Mouse (Mus musculus) MEL-GATA-1-ER (cell line): Measurements from ENCODE around the gene Togaram2.
"Not testable (repeated sequence)": the region's sequence is repeated elsewhere in the genome, so short reads cannot be mapped to it uniquely, and the experiment has no call there.

Experiments used
- DNase-seq: peaks from one replicate; pipeline ENCODE4 v3.0.0-alpha.2; 2012; ENCODE audit warnings: low read depth; ENCODE audit errors: extremely low read depth

The Togaram2 gene

DNA sequence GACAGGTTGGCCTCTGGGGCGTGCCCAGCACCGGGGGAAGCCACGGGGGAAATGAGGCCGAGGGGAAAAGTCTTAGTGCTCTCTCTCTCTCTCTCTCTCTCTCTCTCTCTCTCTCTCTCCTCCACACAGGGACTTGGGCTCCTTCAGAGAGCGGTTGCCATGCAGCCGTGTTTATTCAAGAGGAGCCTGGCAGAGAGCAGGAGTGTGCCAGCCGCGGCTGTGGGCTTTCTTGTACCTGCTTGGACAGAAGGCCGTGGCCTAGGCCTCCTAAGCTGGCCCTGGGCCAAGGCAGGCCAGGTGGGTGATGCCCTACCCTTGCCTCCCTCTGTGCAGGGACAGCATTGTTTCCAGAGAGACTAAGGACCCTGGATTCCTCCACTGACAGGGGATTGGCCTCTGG lies at the start of gene Togaram2:
Gene Togaram2 (plus strand): TSS at position 170 of the 400 bp plus-strand sequence.
- DNase-seq, result no peak

- no peak for DNase-seq
Observed at GRCm38 (mm10) chr17:71631806-71632205, 41.3 kb upstream of the Togaram2 start.

GRCm38 (mm10) chr17:71633350-71633749 lies 39.7 kb upstream of the Togaram2 start:
- DNase-seq, result no peak

- DNase-seq, result no peak
Observed at GRCm38 (mm10) chr17:71636786-71637185, 36.3 kb upstream of the Togaram2 start.

GRCm38 (mm10) chr17:71637750-71638265 lies 35.3 kb upstream of the Togaram2 start:
- DNase-seq, result no peak

DNA sequence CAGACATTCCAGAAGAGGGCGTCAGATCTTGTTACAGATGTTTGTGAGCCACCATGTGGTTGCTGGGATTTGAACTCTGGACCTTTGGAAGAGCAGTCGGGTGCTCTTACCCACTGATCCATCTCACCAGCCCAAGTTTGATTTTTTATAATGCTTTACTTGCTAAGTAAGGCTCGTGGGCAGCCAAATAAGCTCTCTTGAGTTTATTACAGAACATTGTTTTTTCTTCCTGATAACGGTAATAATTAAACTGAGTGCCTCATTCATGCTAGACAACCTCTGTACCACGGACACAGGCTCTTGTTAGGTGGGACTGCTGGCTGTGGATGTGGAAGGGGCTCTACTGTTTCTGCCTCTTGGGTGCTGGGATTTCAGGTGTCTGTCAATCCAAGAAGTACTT lies 34.0 kb upstream of the Togaram2 start:
- not testable (repeated sequence) for DNase-seq

- DNase-seq, result no peak
Observed at GRCm38 (mm10) chr17:71640421-71641085, 32.5 kb upstream of the Togaram2 start.

- DNase-seq, result no peak
Observed at GRCm38 (mm10) chr17:71642190-71642589, 30.9 kb upstream of the Togaram2 start.

GRCm38 (mm10) chr17:71650011-71650410 lies 23.1 kb upstream of the Togaram2 start:
- DNase-seq, result no peak

- DNase-seq, result no peak
Observed at GRCm38 (mm10) chr17:71652495-71652894, 20.6 kb upstream of the Togaram2 start.

DNA sequence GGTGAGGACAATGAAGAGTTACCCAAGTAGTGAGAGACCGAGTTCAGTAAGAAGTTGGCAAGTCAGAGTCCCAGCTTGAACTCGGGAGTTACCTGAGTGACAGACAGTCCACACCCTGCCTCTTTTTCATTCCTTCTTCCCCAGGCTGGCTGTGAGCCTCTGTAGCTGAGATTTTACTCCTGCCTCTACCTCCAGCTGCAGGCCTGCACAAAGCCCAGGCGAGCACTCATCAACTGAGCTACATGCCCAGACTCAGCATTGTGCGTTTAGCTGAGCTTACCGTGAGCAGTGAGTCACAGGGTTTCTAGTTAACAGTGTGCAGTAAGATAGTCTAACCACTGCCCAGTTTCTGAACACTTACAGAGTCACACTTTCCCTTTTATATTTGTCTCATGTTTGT lies 20.1 kb upstream of the Togaram2 start:
- DNase-seq, result no peak

DNA sequence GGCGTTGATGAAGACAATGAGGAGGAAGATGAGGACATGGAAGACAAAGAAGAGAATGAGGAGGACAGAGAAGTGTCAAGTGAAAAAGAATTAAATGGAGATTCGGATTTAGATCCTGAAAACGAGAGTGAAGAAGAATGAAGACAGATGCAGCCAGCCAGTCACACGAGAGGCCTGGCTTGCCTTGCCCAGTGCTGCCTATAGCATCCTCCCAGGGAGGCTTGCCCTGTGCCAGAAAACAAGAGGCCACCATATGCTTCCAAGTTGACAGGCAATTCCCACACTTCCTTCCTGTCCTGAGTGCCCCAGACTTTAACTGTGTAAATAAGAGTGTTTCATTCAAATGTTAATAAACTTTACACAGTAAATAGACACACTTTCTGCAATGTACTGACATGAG lies 15.5 kb upstream of the Togaram2 start:
- no peak for DNase-seq

DNA sequence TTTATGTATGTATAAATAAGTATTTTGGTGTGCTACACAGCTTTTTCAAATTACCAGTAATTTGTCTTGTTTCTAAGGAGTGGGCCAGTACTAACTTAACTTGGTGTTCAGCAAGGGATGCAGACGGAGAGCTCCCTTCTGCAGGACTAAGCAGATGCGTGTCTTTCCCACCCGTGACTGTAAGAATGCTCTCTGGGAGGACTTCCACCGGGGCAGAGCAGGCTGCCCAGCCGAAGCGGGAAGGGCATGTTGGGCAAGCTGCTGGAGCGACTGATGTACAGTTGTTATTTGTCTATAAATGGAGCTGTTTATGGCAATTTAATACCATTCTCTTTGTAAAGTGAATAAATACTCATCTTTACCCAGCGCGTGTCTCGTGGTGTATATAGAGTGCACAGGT lies 14.4 kb upstream of the Togaram2 start:
- DNase-seq, result no peak

DNA sequence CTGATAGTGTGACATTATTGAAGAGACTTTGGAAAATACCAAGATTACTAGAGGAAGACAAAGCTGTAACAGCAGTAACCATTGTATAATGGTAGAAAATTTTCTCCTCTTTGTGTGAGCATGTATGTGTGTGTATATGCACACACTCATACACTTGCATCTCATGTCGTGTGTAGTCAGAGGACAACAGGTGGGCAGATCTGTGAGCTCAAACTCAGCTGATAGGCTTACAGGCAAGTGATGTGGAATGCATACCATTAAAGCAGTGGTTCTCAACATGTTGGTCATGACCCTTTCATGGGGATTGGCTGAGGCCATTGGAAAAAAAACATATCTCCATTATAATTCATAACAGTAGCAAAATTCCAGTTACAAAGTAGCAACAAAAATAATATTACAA lies 12.7 kb upstream of the Togaram2 start:
- DNase-seq, result no peak

DNA sequence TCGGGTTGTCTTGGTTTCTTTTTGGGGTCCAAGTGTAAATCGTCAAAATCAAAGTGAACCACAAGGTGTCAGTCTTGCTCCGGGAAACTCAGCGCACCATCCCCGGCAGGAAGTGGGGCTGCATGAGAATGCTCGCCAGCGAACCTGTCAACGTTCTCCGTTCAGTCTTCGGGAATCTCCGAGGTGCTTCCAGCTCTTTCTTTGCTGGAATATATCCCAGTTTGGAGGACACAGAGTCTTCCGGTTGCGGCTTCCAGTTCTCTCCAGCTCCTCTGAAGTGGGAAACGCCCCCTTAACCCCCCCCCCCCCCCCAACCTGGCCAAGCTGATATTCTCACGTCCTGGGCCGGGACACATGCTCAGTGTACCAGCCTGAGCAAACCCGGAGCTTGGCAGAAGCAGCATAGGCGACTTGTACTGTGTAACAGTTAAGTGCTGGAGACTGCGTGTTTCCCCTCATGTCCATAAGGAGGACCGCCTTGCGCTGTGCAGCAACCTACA lies 10.3 kb upstream of the Togaram2 start:
- DNase-seq, result peak; percentile 36

DNA sequence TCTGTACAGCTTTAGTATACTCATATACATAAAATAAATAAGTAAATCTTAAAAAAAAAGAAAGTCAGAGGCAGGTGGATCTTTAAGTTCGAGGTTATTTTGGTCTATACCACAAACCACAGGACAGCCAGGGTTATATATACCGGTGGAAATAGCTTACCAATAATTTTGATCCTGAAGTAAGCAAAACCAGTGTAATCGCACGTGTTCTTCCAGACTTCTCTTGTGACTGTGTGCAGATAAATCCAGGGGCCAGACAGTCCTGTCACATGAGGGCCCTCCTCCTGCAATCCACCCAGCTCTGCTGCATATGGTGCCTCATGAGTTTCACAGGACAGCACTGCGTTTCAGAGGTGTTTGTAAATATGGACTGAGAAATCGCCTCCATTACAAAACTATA lies 9.6 kb upstream of the Togaram2 start:
- DNase-seq, result no peak

DNA sequence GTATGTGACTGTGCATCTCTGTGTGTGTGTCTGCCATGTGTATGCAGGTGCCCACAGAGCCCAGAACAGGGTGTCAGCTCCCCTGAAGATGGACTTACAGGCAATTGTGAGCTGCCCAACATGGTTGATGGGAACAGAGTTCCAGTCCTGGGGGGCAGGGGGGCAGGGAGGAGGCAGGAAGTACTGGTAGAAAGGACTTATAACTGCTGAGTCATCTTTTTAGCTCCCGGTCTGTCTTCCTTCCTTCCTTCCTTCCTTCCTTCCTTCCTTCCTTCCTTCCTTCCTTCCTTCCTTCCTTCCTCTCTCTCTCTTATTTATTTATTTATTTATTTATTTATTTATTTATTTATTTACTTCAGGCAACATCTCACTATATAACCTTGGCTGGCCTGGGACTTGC lies 8.9 kb upstream of the Togaram2 start:
- DNase-seq, result no peak

DNA sequence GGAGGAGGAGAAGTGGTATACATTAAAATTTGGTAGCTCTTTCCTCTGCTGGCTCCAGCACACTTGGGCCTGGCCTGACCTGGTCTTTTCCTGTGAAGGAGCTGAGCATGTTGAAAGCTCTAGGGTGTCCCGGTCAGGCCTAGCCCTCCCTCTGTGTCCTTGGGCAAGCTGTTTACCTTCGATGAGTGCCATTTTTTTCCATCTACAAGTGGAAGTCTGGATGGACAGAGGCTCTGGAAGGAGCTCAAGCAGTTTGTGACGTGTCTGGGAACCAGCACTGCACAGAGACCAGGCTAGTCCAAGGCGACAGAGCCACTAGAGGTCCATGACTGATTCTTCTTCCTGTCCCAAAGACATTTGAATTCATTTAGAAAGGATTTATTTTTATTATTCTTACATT lies 7.9 kb upstream of the Togaram2 start:
- no peak for DNase-seq

GRCm38 (mm10) chr17:71669511-71669910 lies 3.5 kb upstream of the Togaram2 start:
- no peak for DNase-seq

DNA sequence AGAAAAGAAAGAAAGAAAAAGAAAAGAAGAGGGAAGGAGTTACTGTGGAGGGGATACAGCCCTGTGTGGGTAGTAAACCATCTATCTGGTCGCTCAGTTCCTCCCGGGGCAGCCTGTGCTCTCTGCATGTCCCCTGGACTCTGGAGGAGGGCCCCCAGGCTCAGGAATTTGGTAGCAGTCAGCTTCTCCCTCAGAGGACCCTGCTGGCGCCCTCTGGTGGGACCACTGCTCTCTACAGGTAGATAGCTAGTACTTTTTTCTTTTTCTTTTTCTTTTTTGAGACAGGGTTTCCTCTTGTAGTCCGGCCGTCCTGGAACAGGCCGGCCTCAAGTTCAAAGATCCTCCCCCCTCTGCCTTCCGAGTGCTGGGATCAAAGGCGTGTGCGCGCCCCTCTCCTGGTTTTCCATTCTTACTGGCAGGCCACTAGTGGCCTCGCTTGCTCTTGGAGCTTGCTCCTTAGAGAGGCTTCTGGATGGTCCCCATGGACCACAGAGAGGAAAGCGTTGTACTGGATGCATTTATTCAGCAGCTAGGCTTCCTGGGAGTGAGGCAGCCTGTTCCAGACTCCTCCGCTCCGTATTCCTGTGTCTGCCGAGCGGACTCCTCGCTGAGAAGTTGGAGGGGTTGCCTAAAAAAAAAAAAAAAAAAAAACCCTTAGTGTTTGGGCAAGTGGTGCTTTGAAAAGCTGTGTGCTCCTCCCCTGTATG lies 1.1 kb upstream of the Togaram2 start:
- DNase-seq, result peak; percentile 17

DNA sequence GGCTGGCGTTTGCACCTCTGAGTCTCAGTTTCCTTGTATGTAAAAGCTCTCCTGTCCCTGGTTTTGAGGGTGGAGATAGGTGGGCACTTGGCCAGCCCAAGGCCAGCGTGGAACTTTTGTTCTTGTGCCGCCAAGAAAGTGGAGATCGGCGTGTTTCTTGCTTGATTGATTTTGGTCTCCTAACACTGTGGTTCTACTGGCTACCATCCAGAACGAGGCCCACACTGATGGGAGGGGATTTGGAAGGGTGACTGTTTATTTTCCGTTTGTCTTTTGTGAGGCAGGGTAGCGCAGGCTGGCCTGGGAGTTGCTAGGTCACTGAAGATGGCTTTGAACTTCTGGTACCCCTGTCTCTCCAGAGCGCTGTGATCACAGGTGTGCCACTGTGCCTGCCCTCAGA lies 875 bp downstream of the Togaram2 start:
- no peak for DNase-seq

DNA sequence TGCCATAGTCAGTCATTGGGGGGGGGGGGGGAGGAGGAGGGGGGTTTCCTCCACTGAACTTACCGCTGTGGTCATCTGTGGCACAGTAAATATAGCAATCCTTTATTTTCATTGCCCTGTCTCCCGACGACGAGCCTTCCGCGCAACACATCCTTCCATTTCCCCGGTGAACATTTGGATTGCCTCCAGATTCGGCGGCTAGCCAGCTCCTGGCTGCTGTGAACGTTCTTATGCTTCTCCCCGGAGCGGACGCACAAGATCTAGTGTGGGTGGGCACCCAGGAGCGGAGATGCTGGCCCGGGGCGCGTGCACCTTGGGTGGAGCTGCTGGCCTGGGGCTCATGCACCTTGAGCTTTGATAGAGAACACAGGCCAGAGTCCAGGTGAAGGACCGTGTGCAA lies 1.8 kb downstream of the Togaram2 start:
- DNase-seq, result no peak

DNA sequence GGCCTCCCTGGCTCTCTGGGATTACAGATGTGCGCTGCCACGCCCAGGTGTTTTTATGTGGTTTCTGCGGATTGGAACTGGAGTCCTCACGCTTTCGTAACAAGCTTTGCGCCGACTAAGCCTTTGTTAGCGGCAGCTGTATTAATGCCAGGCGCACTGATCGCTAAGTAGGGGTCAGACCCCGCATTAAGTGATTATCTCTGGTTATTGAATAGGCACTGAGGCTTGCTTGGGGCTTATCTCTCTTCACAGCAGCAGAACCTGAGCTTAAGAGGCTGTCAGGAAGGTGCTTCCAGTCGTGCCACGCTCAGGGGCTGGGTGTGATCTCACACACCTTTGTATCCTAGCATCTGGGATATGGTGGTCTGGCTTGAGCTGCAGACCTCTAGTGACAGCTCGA lies 8.6 kb downstream of the Togaram2 start:
- no peak for DNase-seq
